Mouse (Mus musculus): ENCODE measurements around the gene Lasp1.

- TF ChIP-seq CTCF (IDR thresholded peaks at IDR 0.05; ENCODE audit: low read depth, low read length): no peak
- no peak for TF ChIP-seq POLR2AphosphoS5 (IDR thresholded peaks at IDR 0.05; ENCODE audit: insufficient replicate concordance, low read depth, low read length)
- TF ChIP-seq GATA1 (IDR thresholded peaks at IDR 0.05; ENCODE audit: borderline replicate concordance, low read length): no peak
Observed at GRCm38 (mm10) chr11:97805662-97806612, 7.1 kb downstream of the Lasp1 start.

Data from G1E (cell line).